Mouse (Mus musculus): Measurements from ENCODE around the gene Tmod3. TPM values are rescaled to one million over a fixed set of nuclear protein-coding genes. Genes with fewer than 3 reads are reported as not detected.

The Tmod3 gene
- polyA plus RNA-seq, 1 experiment = 12.3 TPM

DNA sequence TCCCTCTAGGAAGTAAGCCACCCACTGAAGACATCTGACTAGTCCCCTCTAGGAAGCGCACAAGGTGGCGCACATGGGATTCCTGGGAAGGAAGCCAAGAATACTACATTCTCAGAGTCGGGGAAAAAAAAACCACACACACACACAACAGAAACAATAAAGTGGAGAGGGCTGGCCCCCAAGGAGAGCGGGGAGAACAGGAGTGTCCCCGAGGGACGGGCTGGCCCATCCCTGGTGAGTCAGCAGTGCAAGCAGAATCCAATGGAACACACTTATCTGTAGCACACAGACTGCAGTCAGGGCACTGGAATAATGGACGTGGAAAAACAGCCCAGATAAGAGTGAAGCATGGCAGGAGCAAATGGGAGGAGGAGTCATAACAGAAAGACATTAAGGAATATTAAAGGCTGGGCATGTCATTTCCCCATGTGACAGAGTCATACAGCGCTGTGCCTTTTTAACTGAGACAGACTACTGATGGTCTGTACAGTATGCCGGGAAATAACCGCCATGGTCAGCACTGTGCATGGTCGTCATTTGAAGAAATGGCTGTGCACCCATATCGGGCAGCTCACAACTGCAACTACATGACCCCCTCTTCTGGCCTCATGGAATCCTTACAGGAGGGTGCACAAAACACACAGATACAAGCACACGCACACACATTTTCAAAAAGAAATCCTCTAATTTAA lies 31.9 kb downstream of the Tmod3 start:
- peak; percentile 33 for TF ChIP-seq GATA1 (IDR thresholded peaks at IDR 0.05; ENCODE audit: low read length)

DNA sequence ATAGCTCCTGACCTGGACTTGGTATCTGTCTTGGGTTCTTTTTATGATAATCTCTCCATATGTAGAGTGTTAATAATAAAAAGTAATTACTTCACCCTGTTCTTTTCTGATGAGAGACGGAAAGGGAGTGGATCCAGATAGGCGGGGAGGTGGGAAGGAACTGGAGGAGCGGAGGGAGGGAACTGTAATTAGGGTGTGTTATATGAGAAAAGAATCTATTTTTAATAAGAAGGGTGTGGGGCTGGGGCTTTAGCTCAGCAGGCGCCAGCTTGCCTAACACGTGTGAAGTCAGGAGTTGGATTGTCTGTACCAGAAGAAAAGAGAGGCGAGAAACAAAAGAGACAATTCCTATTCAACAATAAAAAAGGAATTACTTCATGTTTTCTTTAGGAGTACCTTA lies 35.8 kb downstream of the Tmod3 start:
- no peak for TF ChIP-seq GATA1 (IDR thresholded peaks at IDR 0.05; ENCODE audit: low read length)

DNA sequence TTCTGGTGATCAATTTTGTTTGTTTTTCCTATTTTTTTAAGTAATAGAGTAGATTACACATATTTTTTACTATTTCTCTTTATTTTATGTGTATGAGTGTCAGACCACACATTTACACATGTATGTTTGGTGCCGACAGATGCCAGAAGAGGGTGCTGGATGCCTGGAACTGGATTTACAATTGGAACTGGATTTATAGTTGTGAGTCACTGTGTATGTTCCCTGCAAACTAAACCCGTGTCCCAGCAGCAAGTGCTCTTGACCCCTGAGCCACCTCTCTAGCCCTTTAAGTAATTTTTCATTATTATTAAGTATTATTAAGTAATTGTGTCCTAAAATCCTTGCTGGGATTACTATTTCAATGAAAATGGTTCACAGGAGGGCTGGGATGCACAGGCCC lies 37.2 kb downstream of the Tmod3 start:
- TF ChIP-seq GATA1 (IDR thresholded peaks at IDR 0.05; ENCODE audit: low read length) = no peak

DNA sequence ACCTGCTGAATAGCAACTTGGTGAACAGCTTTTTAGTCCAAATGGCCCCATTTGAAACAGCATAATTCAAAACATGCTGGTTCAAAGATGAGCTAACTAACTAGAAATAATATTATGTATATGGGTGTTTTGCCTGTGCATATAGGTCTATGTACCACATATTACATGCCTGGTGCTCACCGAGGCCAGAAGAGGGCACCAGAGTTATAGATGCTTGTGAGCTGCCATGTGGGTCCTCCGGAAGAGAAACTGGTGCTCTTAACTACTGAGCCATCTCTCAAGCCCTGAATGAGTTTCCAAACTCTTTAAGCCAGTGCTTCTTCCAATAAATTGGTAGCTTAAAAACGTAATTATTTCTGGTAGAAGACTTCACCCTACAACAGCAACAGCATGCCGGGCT lies 37.7 kb downstream of the Tmod3 start:
- TF ChIP-seq GATA1 (IDR thresholded peaks at IDR 0.05; ENCODE audit: low read length) = no peak

DNA sequence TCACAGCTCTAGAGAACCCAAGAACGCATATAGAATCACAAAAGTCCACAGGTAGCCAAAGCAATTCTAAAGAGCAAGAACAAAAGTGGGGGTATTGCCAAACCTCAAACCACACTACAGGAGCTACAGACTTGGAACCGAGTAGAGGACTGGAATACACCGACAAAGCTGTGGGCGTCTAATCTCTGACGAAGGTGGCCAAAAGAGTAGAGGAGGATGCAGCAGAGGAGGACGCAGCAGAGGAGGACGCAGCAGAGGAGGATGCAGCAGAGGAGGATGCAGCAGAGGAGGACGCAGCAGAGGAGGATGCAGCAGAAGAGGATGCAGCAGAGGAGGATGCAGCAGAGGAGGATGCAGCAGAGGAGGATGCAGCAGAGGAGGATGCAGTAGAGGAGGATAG lies 38.5 kb downstream of the Tmod3 start:
- no peak for TF ChIP-seq GATA1 (IDR thresholded peaks at IDR 0.05; ENCODE audit: low read length)

DNA sequence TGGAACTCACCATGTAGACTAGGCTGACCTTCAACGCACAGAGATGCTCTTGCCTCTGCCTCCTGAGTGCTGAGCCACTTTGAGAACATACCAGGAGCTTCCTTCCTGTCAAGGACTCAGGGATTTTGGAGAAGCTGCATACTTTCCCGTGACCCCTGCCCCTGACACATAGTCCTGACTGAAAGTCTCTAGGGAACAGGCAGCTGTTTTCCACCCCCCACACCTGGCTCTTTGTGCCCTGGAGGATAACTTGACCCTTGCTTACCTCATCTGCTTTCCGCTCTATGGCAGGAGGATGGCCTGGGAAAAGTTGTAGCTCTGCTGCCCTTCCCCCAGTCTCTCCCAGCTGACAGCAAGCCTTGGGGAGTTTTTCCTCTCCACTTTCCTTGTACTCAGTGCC lies 41.7 kb downstream of the Tmod3 start:
- no peak for TF ChIP-seq GATA1 (IDR thresholded peaks at IDR 0.05; ENCODE audit: low read length)

DNA sequence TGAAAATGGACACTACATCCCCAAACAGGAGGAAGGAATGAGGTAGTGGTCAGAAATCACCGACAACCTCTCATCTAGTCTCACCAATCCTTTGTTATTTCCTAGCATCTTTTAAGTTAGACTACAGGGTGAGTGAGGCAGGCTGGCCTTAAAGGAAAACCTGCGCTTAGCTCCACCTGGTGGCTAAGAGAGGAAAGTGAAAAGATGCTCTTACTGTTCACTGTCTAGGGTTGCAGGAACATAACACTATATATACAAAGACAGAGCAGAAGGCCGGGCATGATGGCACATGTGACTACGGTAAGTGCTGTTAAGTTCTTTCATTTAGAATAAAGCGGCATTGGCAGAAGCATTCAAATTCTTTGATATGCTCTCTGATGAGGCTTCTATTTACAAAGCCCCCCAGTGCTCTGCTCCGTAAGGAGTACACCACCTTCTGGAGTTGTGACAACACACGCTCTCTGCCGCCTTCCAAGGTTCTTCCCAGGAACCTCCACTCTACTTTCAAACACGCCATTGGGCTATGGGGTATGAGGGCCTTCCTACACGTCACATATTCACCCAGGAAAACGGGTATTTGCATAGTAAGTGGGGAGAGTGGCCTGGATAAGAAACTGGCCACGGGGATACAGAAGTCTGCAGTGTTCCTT lies 43.9 kb downstream of the Tmod3 start:
- no peak for TF ChIP-seq GATA1 (IDR thresholded peaks at IDR 0.05; ENCODE audit: low read length)

DNA sequence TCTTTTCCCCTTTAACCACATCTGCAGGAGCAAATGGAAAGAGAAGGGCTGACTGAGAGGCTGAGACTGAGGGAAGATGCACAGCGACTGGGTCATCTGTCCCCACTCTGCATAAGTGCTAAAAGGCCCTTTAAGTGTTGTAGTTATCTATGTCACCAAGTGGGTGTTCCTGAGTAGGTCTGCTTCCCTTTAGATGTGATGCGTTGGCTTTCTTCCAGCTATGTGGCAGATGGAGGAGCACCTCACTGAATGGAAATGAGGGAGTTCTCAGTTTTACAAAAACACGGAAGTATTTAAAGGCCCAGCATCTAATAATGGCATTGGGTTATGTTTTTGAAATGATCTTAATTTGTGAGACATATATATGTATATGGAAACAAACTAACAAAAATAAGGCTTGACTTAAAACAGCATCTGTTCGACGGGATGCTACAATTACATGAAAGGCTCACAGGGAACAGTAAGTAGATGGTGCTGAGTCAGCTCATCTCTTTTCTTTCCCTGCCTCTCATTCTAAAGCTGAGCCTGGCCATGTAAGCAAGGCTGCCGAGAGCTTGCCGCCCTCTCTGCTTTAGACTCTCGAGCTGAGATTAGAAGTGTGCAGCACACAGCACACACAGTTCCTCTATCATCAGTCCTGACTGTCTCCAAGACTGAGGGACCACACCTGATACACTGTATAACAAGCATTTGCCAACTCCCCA lies 48.1 kb downstream of the Tmod3 start:
- TF ChIP-seq GATA1 (IDR thresholded peaks at IDR 0.05; ENCODE audit: low read length) = no peak

DNA sequence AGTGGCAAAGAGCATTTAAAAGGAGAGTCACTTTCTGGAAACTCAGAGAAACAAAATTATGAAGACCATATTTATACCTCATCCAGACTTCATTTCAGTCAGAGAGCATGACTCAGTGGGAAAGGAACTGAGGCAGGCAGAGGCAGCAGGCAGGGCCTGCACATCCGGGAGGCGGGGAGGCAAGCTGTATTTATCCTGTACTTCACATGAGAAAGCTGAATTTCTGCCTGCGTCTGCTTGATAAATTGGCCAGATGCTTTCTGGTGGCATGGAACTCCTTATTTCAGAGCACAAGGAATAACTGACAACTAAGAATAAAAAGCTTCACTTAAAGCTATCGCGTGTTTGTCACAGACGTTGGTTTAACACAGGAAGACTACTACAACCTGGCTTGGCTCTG lies 55.1 kb downstream of the Tmod3 start:
- TF ChIP-seq GATA1 (IDR thresholded peaks at IDR 0.05; ENCODE audit: low read length) = no peak

DNA sequence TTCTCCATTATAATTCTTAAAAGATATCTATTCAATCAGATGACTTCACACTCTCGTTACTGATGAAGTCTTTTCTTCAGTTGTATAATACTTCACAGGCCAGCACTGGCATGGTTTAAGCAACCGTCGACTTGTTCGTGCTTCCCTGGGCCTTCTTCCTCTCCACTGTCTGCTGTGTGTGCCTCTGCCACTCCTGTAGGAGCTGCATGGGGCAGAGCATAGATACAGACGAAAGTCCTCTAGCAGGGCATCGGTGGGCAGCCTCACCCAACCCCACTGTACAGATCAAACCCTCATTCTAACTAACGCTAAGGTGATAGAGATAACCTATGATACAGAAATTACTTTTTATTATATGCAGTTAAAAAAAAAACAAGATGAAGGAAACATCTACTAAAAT lies 60.9 kb downstream of the Tmod3 start:
- no peak for TF ChIP-seq GATA1 (IDR thresholded peaks at IDR 0.05; ENCODE audit: low read length)

DNA sequence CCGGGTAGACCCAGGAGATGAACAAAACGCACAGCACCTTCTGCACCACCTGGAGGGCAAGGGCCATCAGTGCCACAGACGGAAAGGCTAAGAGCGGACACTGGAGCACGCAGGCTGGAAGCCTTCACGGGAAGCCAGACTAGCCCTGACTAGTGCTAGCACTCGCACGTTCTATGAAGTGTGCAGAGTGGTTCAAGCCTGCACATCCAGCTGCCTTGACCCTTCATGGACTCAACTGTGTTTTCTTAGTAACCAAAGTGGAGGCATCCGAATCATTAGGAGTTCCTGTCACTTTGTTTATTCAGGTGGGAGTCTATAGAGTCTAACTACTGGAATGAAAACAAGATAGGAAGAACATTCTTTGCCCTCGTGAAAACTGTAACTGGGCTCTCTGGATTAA lies 63.5 kb downstream of the Tmod3 start:
- TF ChIP-seq GATA1 (IDR thresholded peaks at IDR 0.05; ENCODE audit: low read length) = no peak

DNA sequence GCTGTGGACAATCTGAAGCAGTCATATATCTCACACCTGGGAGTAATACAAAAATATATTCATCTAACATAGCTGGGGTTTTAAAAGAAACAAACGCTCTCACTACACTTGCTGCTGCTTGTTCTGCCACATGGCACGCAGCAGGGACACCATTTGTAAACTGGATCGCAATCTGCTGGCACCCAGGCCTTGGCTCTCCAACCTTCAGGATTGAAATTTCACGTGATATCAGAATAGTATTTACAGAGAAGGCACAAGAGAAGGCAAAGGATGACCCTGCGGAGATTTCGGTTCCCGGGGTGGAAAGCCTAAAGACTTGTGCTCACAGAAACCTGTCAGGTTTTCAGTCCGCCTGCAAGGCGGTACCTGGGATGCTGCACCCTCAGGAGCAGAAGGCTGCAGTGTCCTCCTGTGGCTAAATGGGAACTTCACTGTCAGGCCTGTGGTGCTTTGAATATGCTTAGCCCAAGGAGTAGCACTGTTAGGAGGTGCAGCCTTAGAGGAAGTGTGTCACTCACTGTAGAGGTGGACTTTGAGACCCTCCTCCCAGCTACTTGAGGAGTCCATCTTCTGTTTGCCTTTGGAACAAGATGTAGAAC lies 65.0 kb downstream of the Tmod3 start:
- no peak for TF ChIP-seq GATA1 (IDR thresholded peaks at IDR 0.05; ENCODE audit: low read length)

DNA sequence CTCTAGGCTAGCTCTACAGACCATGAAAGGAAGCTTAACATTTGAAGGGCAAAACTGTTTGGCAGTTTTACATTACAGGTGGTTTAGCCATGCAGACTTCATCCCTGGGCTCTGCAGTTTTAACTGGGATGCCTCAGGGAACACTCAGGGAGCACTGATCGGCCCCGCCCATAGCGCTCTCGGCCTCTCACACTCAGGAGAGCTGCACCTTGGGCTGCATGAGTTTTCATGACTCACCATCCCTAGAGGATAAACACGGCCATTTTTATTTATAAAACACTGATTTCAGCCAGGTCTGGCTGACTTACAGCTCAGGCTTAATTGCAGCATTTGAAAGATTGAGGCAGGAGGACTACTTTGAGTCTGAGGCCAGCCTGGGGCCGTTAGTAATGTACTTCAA lies 74.2 kb downstream of the Tmod3 start:
- no peak for TF ChIP-seq GATA1 (IDR thresholded peaks at IDR 0.05; ENCODE audit: low read length)

DNA sequence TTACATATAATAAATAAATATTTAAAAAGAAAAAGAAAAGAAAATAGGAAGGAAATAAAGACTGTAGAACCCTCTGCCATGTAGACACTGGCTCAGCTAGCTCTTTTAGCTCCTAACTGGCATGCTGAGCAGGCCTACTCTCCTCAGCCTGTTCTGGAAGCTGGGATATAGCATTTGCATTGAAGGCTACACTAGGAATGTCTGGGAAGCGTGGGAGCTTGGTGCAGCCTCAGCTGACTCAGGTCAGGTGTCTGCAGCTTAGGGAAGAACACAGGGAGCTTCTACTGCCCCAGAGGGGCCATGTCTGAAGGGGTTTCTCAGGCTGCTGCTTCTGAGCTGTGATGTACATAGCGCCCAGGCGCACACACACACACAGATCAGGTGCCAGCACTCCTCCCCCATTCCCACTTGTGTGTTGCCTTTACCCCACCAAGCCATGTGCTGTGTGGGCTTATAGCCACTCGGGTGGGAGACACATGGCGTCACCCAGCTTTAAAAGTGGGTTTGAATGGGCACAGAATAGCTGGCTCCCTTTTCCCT lies 78.9 kb downstream of the Tmod3 start:
- TF ChIP-seq GATA1 (IDR thresholded peaks at IDR 0.05; ENCODE audit: low read length) = no peak

DNA sequence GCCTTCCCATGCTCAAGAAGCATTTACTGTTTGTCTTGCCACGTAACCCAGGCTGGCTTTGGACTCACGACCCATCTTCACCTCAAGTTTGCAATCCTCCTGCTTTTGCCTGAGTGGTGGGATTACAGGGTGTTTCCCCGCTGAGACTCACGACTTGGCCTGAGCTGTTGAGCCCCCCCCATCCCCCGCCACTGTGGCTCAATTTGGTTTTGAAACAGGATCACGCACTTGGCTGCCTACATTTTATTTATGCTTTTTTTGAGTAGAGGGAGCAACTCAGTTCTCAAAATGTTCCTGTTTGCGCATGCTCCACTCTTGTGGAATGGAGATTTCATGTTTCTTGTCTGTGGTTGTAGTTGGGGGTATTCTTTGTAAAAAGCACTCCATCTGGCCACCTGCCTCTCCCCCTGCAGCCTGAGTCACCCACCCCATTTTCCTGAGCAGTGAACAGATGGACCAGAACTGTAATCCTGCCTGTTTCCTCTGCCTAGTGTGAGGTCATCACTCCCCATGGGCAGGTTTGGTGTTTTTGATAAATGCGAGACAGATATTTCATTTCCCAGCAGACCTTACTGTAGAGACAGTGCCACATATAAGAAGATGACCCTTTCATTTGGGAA lies 80.2 kb downstream of the Tmod3 start:
- TF ChIP-seq GATA1 (IDR thresholded peaks at IDR 0.05; ENCODE audit: low read length) = no peak

DNA sequence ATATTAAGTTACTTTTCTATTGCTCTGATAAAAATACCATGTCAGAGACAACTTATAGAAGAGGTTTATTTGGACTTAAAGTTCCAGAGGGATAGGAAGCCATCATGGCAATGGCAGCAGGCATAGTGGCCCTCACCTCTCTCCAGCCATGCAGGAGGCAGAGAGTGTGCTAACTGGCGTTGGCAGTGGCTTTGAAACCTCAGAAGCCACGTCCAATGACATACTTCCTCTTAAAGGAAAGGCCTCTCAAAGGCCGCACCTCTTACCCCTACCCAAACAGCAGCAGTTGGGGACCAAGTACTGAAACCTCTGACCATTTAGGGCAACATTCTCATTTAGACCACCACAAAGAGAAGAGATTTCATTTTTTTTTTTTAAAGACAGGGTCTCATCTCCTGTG lies 82.2 kb downstream of the Tmod3 start:
- no peak for TF ChIP-seq GATA1 (IDR thresholded peaks at IDR 0.05; ENCODE audit: low read length)

Data from G1E-ER4 (cell line).